Mouse (Mus musculus) liver, embryonic 14 days (tissue): Measurements from ENCODE around the gene Jmjd6. TPM values are rescaled to one million over a fixed set of nuclear protein-coding genes. Genes with fewer than 3 reads are reported as not detected.

ENCODE experiments used
- polyA plus RNA-seq: library from polyadenylated mRNA; depleted of rRNA; stranded (reverse); fragments of >200 nt; gene quantifications from 2 replicates; pipeline ENCODE4 v1.2.3, GENCODE M21; 2012; rRNA removed

Gene Jmjd6
- polyA plus RNA-seq, result 14.9 and 15.5 TPM in 2 replicates

GRCm38 (mm10) chr11:116843261-116844233, at the start of gene Jmjd6, which contains the start of gene Mettl23:
Jmjd6 (minus strand) TSS chr11:116843449.
Mettl23 (plus strand) TSS chr11:116843278.

GRCm38 (mm10) chr11:116852891-116853511, 9.8 kb upstream of the Jmjd6 start, which contains the start of gene Srsf2:
Srsf2 (minus strand) TSS chr11:116853094.

GRCm38 (mm10) chr11:116852291-116852890, 9.1 kb upstream of the Jmjd6 start, which contains the start of gene Mfsd11:
Mfsd11 (plus strand) TSS chr11:116852440.

GRCm38 (mm10) chr11:116827534-116828165, 15.6 kb downstream of the Jmjd6 start, which contains the start of gene Mxra7:
Mxra7 (minus strand) TSS chr11:116828046.

Other genes starting within 250 kb of the Jmjd6 start
- 7.1 and 8.3 TPM in 2 replicates for gene Rhbdf2, start 216.4 kb downstream of the Jmjd6 start, polyA plus RNA-seq
- 0.07 and 0.17 TPM in 2 replicates for gene Prcd, start 189.9 kb downstream of the Jmjd6 start, polyA plus RNA-seq
- 0.38 and 0.50 TPM in 2 replicates for gene Cygb, start 189.1 kb downstream of the Jmjd6 start, polyA plus RNA-seq
- not detected in 2 replicates for gene St6galnac1, start 67.9 kb downstream of the Jmjd6 start, polyA plus RNA-seq
- 0.93 and 1.1 TPM in 2 replicates for gene Mxra7, start 15.4 kb downstream of the Jmjd6 start, polyA plus RNA-seq
- gene Mettl23, start 171 bp downstream of the Jmjd6 start, polyA plus RNA-seq, result 17.0 and 20.4 TPM in 2 replicates
- 4.9 and 6.1 TPM in 2 replicates for gene Mfsd11, start 9.0 kb upstream of the Jmjd6 start, polyA plus RNA-seq
- 315 and 345 TPM in 2 replicates for gene Srsf2, start 9.6 kb upstream of the Jmjd6 start, polyA plus RNA-seq
- gene Mgat5b, start 75.4 kb upstream of the Jmjd6 start, polyA plus RNA-seq, result 0.05 TPM in 1 of 2 replicates, not detected in the other